Mouse (Mus musculus) kidney, embryonic 15.5 days (tissue): ENCODE results near the gene 1700088E04Rik. TPM values are rescaled to one million over a fixed set of nuclear protein-coding genes. Genes with fewer than 3 reads are reported as not detected.

Source experiments
- ATAC-seq: fragments of 200-750 bp; cut with Nextera tagmentation; replicated peaks from 2 replicates; pipeline ENCODE4 v1.8.0; 2017; ENCODE audit warnings: moderate TSS enrichment; ENCODE audit not compliant: low FRiP score
- H3K27ac ChIP-seq: fragments of 300-500 bp; sonication (generic); 2 replicates; pipeline ENCODE4 v1.5.1; 2015; ENCODE audit warnings: mild to moderate bottlenecking, inconsistent platforms
- H3K27me3 ChIP-seq: fragments of 300-500 bp; sonication (generic); 2 replicates; pipeline ENCODE4 v1.6.1; 2015; ENCODE audit warnings: inconsistent platforms
- H3K36me3 ChIP-seq: fragments of 300-500 bp; sonication (generic); 2 replicates; pipeline ENCODE4 v1.6.1; 2015; ENCODE audit warnings: inconsistent platforms
- H3K4me1 ChIP-seq: fragments of 300-500 bp; sonication (generic); 2 replicates; pipeline ENCODE4 v1.6.1; 2015; ENCODE audit warnings: inconsistent platforms
- H3K4me2 ChIP-seq: fragments of 300-500 bp; sonication (generic); 2 replicates; pipeline ENCODE4 v1.6.1; 2015; ENCODE audit warnings: moderate library complexity, mild to moderate bottlenecking, inconsistent platforms
- H3K4me3 ChIP-seq: fragments of 300-500 bp; sonication (generic); replicated peaks from 2 replicates; pipeline ENCODE4 v1.5.1; 2015; ENCODE audit warnings: mild to moderate bottlenecking, inconsistent platforms
- H3K9ac ChIP-seq: fragments of 300-500 bp; sonication (generic); 2 replicates; pipeline ENCODE4 v1.6.1; 2015; ENCODE audit warnings: mild to moderate bottlenecking, inconsistent platforms
- H3K9me3 ChIP-seq: fragments of 300-500 bp; sonication (generic); replicated peaks from 2 replicates; pipeline ENCODE4 v1.6.1; 2016; ENCODE audit warnings: inconsistent platforms
- WGBS: fragments of 180-500 bp; shearing (Covaris S2); methylation state at CpG from one replicate; pipeline ENCODE4 v1.1.7; 2015; ENCODE audit warnings: mixed read lengths; 5-methylcytosine and 5-hydroxymethylcytosine counted together
- polyA plus RNA-seq: library from polyadenylated mRNA; unstranded; fragments of >200 nt; fragmentation: Nextera tagmentation; extraction: Ambion mirVana; gene quantifications from 2 replicates; pipeline ENCODE4 v1.2.1, GENCODE M21; 2015

Gene 1700088E04Rik
- polyA plus RNA-seq, 1 experiment from 2014 or later = 10.5 TPM

DNA sequence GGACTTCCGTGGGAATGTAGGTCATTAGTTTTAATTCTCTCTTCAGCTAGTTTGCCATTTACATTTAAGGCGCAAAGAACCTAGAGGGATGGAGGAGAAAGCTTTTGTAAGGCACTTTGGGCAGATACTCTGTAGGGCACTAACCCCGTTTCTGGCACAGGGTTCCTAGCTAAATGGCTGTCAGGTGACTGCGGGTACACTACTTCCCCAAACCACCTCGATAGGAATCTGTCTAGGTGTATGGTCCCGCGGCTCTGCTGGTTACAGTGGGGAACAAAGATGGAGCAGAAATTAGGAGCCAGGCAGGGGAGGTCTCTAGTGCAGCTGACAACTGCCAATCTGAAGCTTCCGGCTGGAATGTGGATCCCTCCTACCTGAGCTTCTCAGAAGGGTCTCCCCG lies 31.0 kb downstream of the 1700088E04Rik start:
- Histone ChIP-seq H3K9me3 (no peaks in the 10 kb centered on the region), H3K4me3 (peak overlapping the region; percentile 91), H3K36me3 (peaks cover 18% of the 10 kb centered on the region), H3K4me2 (peak overlapping the region; percentile 96), H3K27ac (0 out of 2 replicates have a peak overlapping the region, but pooled peaks have one; percentile 84), H3K4me1 (peaks cover 39% of the 10 kb centered on the region), H3K27me3 (no peaks in the 10 kb centered on the region), H3K9ac (peak overlapping the region; percentile 91)
- ATAC-seq = no peak
- 17% methylated on average over 9 of the region's 9 CpGs for WGBS

DNA sequence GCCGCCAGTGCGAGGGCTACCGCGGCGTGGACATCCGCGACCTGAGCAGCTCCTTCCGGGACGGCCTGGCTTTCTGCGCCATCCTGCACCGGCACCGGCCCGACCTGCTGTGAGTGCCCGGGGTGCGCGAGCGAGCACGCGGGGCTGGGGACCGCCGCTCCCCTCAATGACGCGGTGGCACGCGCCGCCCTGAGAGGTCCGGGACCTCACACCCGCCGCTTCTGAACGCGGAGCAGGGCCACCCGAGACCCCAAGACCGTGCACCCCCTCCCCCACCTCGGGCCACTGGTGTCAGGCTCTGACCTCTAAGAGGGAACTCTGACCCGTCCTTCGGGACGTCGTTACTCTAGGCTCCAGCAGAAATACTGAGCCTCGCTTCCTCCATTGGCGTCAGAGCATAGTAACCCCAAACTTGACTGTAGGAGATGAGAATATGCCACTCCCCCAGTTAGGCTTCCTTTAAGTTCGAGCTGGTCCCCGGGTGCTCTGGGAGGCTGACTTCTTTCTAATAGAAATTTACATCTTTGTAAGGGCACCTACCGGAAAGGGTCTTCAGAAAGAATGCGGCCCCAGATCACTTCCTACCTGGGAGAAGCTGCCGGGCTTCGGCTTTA lies 31.6 kb downstream of the 1700088E04Rik start:
- Histone ChIP-seq H3K4me1 (peaks cover 39% of the 10 kb centered on the region), H3K36me3 (peaks cover 16% of the 10 kb centered on the region; the same call in 1 of the 2 replicates), H3K4me2 (peak overlapping the region; percentile 96), H3K27ac (peak overlapping the region; percentile 84), H3K9ac (peak overlapping the region; percentile 91), H3K4me3 (peak overlapping the region; percentile 91), H3K9me3 (no peaks in the 10 kb centered on the region), H3K27me3 (no peaks in the 10 kb centered on the region)
- ATAC-seq = peak; percentile 59
- under 1% methylated on average over 46 of the region's 46 CpGs for WGBS

DNA sequence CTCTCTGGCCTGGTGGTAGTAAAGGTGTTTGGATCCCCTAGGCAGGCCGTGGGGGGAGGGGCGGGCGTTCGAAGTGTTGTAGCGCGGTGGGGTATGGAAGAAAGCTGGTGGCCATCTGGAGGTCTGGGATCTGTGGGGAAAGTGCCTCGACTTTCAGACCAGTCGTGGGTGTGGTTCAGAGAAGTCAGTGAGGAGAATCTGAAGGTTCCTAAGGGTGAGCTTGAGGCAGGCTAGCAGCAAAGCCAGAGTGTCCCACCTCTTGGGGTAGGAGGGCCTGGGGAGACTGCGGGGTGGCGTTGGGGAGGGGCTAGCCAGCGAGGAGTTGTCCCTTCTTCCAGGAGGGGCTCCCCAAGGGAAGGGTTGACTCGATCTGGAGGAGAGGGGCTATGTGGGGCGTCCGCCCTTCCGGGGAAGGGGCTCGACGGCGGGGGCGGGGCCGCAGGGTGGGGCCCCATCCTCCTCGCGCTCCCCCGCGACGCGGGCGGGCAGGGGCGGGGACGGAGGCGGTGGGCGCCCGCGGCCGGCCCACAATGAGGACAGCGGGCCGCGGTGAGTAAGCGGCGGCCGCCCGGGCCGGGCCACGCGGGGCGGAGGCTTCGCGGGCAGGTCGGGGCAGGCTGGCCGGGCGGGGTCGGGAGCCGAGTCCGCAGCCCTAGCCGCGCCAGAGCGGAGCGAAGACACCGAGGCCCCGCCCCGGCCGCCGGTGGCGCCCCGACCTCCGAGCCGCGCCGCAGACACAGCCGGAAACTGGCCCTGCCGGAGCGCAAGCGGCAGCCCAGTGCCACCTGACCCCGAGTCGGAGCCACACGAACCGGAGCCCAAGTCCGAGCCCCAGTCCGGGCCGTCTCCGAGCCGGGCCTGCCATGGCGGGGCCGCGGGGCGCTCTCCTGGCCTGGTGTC lies 32.4 kb downstream of the 1700088E04Rik start, which contains the start of gene Micall1:
Gene Micall1, plus strand, starts transcription at position 478 of the 900 bp plus-strand sequence.
- under 1% methylated on average over 72 of the region's 85 CpGs for WGBS

DNA sequence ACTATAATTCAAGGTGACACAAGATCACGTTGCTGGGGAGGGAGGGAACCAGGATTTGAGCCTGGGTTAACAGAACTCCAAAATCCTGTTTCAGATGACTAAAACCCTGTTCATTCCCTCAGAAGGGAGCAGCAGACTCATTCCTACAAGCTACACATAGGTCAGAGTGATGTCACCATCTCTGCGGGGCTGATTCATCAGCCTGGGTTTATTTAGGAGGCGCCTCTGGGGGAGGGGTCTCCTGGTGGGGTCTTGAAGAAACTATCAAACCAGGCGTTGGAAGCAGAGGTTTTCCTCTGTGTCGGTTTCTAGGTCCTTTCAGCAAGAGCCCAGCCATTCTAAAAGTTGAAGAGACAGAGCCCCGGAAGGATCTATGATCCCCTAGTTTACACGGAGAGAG lies 33.1 kb downstream of the 1700088E04Rik start:
- WGBS = 17% methylated on average over 7 of the region's 7 CpGs
- Histone ChIP-seq H3K4me2 (peak overlapping the region; percentile 96), H3K9ac (peak overlapping the region; percentile 91), H3K27ac (peak overlapping the region; percentile 84), H3K4me1 (peaks cover 37% of the 10 kb centered on the region), H3K36me3 (peaks cover 4% of the 10 kb centered on the region; the same call in 1 of the 2 replicates), H3K9me3 (no peaks in the 10 kb centered on the region), H3K27me3 (no peaks in the 10 kb centered on the region), H3K4me3 (peak overlapping the region; percentile 91)
- no peak for ATAC-seq

More for the DNA sequence above, 32.4 kb downstream of the 1700088E04Rik start, which contains the start of gene Micall1:
- H3K36me3 ChIP-seq = peaks cover 10% of the 10 kb centered on the region; the same call in 1 of the 2 replicates
- no peaks in the 10 kb centered on the region for H3K27me3 ChIP-seq
- peaks cover 37% of the 10 kb centered on the region for H3K4me1 ChIP-seq
- peak within 1 kb of the TSS; percentile 96 for H3K4me2 ChIP-seq
- H3K4me3 ChIP-seq = peak within 1 kb of the TSS; percentile 91
- H3K9ac ChIP-seq = peak within 1 kb of the TSS; percentile 91
- H3K9me3 ChIP-seq = no peaks in the 10 kb centered on the region
- peak; percentile 85 for ATAC-seq
- H3K27ac ChIP-seq = peak within 1 kb of the TSS; percentile 84

DNA sequence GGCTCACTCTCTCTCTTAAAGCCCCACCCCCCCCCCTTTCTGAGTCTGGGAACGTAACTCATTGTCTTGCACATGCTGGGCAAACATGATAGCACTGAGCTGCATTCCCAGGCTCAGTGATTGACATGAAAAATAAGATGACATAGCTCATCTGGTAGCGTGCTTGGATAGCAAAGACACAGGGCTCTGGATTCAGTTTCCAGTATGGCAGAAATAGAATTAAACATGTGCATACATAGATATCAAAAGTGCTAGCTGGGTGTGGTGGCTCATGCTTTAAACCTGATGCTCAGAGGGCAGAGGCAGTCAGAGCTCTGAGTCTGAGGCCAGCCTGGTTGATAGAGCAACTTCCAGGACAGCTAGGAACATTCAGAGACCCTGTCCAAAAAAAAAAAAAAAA lies 35.2 kb downstream of the 1700088E04Rik start:
- no peak for ATAC-seq
- Histone ChIP-seq H3K9ac (no peak overlapping the region), H3K4me3 (no peak overlapping the region), H3K4me1 (peaks cover 26% of the 10 kb centered on the region), H3K36me3 (no peaks in the 10 kb centered on the region), H3K27ac (no peak overlapping the region), H3K9me3 (no peaks in the 10 kb centered on the region), H3K4me2 (no peak overlapping the region), H3K27me3 (no peaks in the 10 kb centered on the region)
- 58% methylated on average over 2 of the region's 2 CpGs for WGBS

DNA sequence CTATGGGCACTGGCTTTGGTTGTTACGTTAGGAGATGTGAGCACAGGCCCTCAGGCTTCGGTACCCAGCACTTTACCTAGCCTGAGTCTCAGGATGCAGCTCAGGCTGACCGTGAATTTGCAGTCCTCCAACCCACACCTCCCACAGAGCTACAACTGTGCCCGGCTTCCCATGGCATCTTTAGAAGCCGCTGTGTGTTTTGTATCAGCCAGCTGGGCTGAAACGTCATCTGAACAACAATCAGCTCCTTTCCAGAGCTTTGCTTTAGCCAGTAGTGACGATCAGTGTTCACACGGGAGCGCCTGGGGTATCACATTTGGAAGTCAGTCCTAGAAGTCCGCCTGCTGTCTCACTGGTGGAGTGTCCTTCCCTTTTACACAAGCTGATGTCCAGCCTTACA lies 37.8 kb downstream of the 1700088E04Rik start:
- 72% methylated on average over 10 of the region's 10 CpGs for WGBS
- no peaks in the 10 kb centered on the region for H3K36me3 ChIP-seq
- H3K4me2 ChIP-seq = no peak overlapping the region
- H3K4me3 ChIP-seq = no peak overlapping the region
- no peaks in the 10 kb centered on the region for H3K27me3 ChIP-seq
- no peak overlapping the region for H3K27ac ChIP-seq
- no peaks in the 10 kb centered on the region for H3K9me3 ChIP-seq
- no peak for ATAC-seq
- H3K4me1 ChIP-seq = peaks cover 20% of the 10 kb centered on the region
- H3K9ac ChIP-seq = no peak overlapping the region

DNA sequence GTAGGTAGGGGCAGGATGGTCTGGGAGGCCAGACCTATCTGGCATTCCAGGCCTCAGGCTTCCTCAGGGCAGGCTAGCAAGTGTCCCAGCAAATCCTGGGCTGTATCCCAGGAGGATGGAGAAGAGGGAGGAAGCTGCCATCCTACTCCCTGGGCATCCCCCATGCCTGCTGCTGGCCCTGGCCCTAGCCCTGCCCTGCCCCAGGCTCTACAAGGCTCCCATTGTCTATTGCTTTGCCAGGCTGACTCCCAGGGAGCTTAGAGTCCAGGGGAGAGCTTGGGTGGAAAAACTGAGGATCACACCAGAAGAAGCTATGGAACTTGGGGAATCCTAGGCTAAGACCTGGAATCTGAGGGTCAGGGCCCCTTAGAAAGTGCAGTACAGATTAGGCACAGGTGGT lies 39.5 kb downstream of the 1700088E04Rik start:
- no peak for ATAC-seq
- no peak overlapping the region for H3K9ac ChIP-seq
- H3K27ac ChIP-seq = no peak overlapping the region
- H3K9me3 ChIP-seq = no peaks in the 10 kb centered on the region
- no peak overlapping the region for H3K4me2 ChIP-seq
- no peaks in the 10 kb centered on the region for H3K36me3 ChIP-seq
- H3K4me3 ChIP-seq = no peak overlapping the region
- peaks cover 31% of the 10 kb centered on the region for H3K4me1 ChIP-seq
- no peaks in the 10 kb centered on the region for H3K27me3 ChIP-seq

DNA sequence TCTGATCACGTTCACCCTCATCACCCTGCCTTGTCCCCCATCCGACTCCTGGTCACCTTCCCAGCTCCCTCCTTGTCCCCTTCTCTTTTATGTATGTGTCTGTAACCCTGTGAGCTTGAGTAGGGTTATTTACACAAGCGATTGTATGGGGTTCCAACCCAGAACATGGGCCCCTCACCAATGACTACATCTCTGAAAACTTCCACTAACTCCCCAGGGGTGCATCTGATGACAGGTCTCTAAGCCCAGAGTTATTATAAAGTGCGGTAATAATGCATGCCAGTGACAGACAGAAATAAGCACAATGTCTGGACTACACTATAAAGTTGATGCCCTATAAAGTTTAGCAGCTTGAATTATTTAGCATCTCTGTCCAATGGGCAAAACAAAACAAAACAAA lies 40.7 kb downstream of the 1700088E04Rik start:
- peaks cover 10% of the 10 kb centered on the region for H3K36me3 ChIP-seq
- H3K4me3 ChIP-seq = no peak overlapping the region
- peaks cover 38% of the 10 kb centered on the region for H3K4me1 ChIP-seq
- H3K27ac ChIP-seq = no peak overlapping the region
- WGBS = 70% methylated on average over 4 of the region's 4 CpGs
- no peaks in the 10 kb centered on the region for H3K9me3 ChIP-seq
- ATAC-seq = no peak
- H3K4me2 ChIP-seq = no peak overlapping the region
- H3K9ac ChIP-seq = no peak overlapping the region
- no peaks in the 10 kb centered on the region for H3K27me3 ChIP-seq

DNA sequence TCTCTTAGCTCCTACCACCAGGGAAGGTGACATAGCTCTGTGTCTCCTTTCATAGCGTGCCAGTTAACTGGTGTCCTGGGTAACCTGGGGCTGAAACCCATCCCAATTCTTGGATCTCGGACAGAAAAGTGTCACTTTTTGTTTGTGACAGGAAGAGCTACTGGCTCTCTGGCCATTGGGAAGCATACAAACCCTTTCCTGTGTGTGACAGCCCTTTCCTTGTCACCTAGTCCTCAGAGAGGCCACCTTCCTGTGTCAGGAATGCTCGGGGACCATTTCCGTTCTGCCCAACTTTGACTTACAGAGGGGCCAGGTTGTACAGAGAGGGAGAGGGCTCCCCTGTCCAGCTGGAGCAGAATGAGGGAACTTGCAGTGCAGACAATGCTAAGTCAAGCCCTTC lies 41.6 kb downstream of the 1700088E04Rik start:
- no peak overlapping the region for H3K9ac ChIP-seq
- 62% methylated on average over 4 of the region's 4 CpGs for WGBS
- ATAC-seq = 0 out of 2 replicates have a peak, but pooled peaks have one; percentile 28
- no peaks in the 10 kb centered on the region for H3K27me3 ChIP-seq
- no peaks in the 10 kb centered on the region for H3K9me3 ChIP-seq
- H3K4me2 ChIP-seq = 0 out of 2 replicates have a peak overlapping the region, but pooled peaks have one; percentile 10
- no peak overlapping the region for H3K4me3 ChIP-seq
- H3K36me3 ChIP-seq = peaks cover 20% of the 10 kb centered on the region
- H3K27ac ChIP-seq = peak overlapping the region; percentile 82
- H3K4me1 ChIP-seq = peaks cover 38% of the 10 kb centered on the region

DNA sequence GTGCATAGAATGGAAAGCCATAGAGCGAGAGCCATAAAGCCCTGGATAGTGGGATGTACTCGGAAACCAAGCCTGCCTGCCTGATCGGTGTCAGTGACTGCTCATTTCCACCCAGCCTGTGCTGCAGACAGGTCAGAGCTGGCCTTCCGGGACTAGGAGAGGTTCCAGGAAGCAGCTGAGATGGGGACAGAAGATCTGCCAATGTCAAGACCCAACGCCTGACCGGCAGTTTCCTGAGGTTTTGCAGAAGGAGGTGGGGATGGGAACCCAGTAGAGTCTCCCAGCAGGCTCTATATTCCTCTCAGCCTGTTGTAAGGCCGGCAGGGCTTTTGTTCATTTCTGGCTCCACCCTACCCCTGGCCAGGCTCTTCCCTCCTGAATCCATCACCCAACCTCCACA lies 42.2 kb downstream of the 1700088E04Rik start:
- H3K36me3 ChIP-seq = peaks cover 26% of the 10 kb centered on the region
- H3K27ac ChIP-seq = peak overlapping the region; percentile 82
- peak; percentile 20; the same call in 1 of the 2 replicates for ATAC-seq
- H3K9me3 ChIP-seq = no peaks in the 10 kb centered on the region
- no peak overlapping the region for H3K4me2 ChIP-seq
- H3K4me3 ChIP-seq = no peak overlapping the region
- no peak overlapping the region for H3K9ac ChIP-seq
- H3K27me3 ChIP-seq = no peaks in the 10 kb centered on the region
- H3K4me1 ChIP-seq = peaks cover 38% of the 10 kb centered on the region
- WGBS = 46% methylated on average over 7 of the region's 7 CpGs

DNA sequence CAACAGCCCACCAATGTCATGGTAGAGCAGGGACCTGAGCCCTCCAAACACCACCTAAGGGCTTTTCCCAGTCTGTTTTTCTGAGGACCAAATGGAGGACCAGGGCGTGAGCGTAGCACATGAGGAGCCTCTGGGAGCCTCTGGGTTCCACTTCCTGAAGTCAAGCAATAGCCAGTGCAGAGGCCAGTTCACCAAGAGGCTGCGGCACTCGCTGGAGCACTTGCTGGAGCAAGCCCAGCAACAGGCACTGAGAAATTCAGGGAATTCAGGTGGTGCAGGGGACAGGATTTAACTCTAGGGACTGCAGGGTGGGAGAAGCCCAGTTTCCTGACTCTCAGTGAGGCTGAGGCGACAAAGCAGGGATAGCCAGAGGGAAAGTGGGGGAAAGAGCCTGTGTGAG lies 42.8 kb downstream of the 1700088E04Rik start:
- peaks cover 32% of the 10 kb centered on the region for H3K36me3 ChIP-seq
- no peak for ATAC-seq
- H3K27ac ChIP-seq = peak overlapping the region; percentile 82
- no peaks in the 10 kb centered on the region for H3K9me3 ChIP-seq
- no peaks in the 10 kb centered on the region for H3K27me3 ChIP-seq
- 62% methylated on average over 5 of the region's 5 CpGs for WGBS
- no peak overlapping the region for H3K4me2 ChIP-seq
- H3K4me1 ChIP-seq = peaks cover 40% of the 10 kb centered on the region
- no peak overlapping the region for H3K4me3 ChIP-seq
- no peak overlapping the region for H3K9ac ChIP-seq

DNA sequence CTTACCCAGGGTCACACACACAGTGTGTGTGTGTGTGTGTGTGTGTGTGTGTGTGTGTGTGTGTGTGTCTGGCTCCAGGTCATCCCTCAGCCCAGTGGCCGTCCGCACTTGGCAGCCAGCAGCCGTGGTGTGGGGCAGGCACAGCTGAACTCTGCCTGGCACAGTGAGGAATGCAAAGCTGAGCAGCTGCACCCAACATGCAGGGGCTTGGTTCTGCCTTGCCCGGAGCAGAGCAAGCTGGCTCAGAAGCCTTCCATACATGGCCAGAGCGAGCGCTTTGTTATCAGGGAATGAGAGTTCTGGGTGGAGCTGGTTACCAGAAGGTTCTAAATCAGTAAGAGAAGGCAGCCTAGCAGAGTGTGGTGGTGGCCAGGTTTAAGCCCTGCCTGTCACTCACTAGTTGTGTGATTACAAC lies 43.4 kb downstream of the 1700088E04Rik start:
- Histone ChIP-seq H3K9ac (no peak overlapping the region; the same call in 1 of the 2 replicates), H3K36me3 (peaks cover 38% of the 10 kb centered on the region), H3K4me1 (peaks cover 40% of the 10 kb centered on the region), H3K9me3 (no peaks in the 10 kb centered on the region), H3K4me3 (no peak overlapping the region), H3K27me3 (no peaks in the 10 kb centered on the region), H3K4me2 (no peak overlapping the region; the same call in 1 of the 2 replicates), H3K27ac (peak overlapping the region; percentile 82)
- peak; percentile 37 for ATAC-seq
- WGBS = 34% methylated on average over 6 of the region's 6 CpGs
